Mouse (Mus musculus) thymus, adult 2 months (tissue): ENCODE measurements around the gene Egfl6. TPM values are rescaled to one million over a fixed set of nuclear protein-coding genes. Genes with fewer than 3 reads are reported as not detected.

Experiments used
- DNase-seq: peaks from one replicate; pipeline ENCODE4 v3.0.0; 2021
- H3K27ac ChIP-seq: fragments of 200-500 bp; 2 replicates; pipeline ENCODE4 v1.5.1; 2012; ENCODE audit warnings: low read length, control low read depth; ENCODE audit not compliant: control insufficient read depth, insufficient read depth
- H3K27me3 ChIP-seq: fragments of 200-500 bp; 2 replicates; pipeline ENCODE4 v1.6.1; 2012; ENCODE audit warnings: mild to moderate bottlenecking, low read length, moderate library complexity, mixed read lengths; ENCODE audit not compliant: control insufficient read depth, insufficient read depth
- H3K36me3 ChIP-seq: fragments of 200-500 bp; 2 replicates; pipeline ENCODE4 v1.6.1; 2012; ENCODE audit warnings: mild to moderate bottlenecking, low read length, moderate library complexity; ENCODE audit not compliant: control insufficient read depth, insufficient read depth
- H3K4me1 ChIP-seq: fragments of 200-500 bp; replicated peaks from 2 replicates; pipeline ENCODE4 v1.6.1; 2012; ENCODE audit warnings: low read length; ENCODE audit not compliant: control insufficient read depth, insufficient read depth
- H3K4me3 ChIP-seq: fragments of 200-500 bp; 2 replicates; pipeline ENCODE4 v1.5.1; 2012; ENCODE audit warnings: mild to moderate bottlenecking, low read length, control low read depth, moderate library complexity; ENCODE audit not compliant: control insufficient read depth, insufficient read depth
- CTCF ChIP-seq: fragments of 200-500 bp; IDR thresholded peaks from 2 replicates; pipeline ENCODE4 v1.5.1; 2012; ENCODE audit warnings: mild to moderate bottlenecking, control low read depth, low read length, moderate library complexity, borderline replicate concordance; ENCODE audit not compliant: control insufficient read depth, poor library complexity, insufficient read depth; ENCODE audit errors: extremely low read depth
- POLR2A ChIP-seq: fragments of 200-500 bp; IDR thresholded peaks from 2 replicates; pipeline ENCODE4 v1.6.1; 2012; ENCODE audit warnings: mild to moderate bottlenecking, low read length, control low read depth, moderate library complexity; ENCODE audit not compliant: control insufficient read depth, poor library complexity, insufficient read depth; ENCODE audit errors: extremely low read depth
- WGBS: fragments of 180-500 bp; shearing (Covaris S2); methylation state at CpG from one replicate; pipeline ENCODE4 v1.1.7; 2018; 5-methylcytosine and 5-hydroxymethylcytosine counted together
- polyA plus RNA-seq: library from polyadenylated mRNA; depleted of rRNA; stranded (reverse); fragments of >200 nt; gene quantifications from 2 replicates; pipeline ENCODE4 v1.2.3, GENCODE M21; 2012

Gene Egfl6
- polyA plus RNA-seq, 1 experiment = 0.11 TPM

GRCm38 (mm10) chrX:166552355-166552754 lies 33.2 kb downstream of the Egfl6 start:
- TF ChIP-seq CTCF (no peak), POLR2A (no peak)
- WGBS = 95% methylated on average over 7 of the region's 7 CpGs
- H3K36me3 ChIP-seq = no peaks in the 10 kb centered on the region
- no peak for DNase-seq
- H3K4me1 ChIP-seq = no peaks in the 10 kb centered on the region
- H3K27me3 ChIP-seq = no peaks in the 10 kb centered on the region
- no peak overlapping the region for H3K4me3 ChIP-seq
- H3K27ac ChIP-seq = no peak overlapping the region

GRCm38 (mm10) chrX:166546495-166546894 lies 39.0 kb downstream of the Egfl6 start:
- Histone ChIP-seq H3K27me3 (no peaks in the 10 kb centered on the region), H3K36me3 (no peaks in the 10 kb centered on the region), H3K27ac (no peak overlapping the region), H3K4me1 (no peaks in the 10 kb centered on the region), H3K4me3 (no peak overlapping the region)
- TF ChIP-seq CTCF (no peak), POLR2A (no peak)
- WGBS = 95% methylated on average over 2 of the region's 2 CpGs
- no peak for DNase-seq

GRCm38 (mm10) chrX:166535138-166535537 lies 50.4 kb downstream of the Egfl6 start:
- Histone ChIP-seq H3K27me3 (no peaks in the 10 kb centered on the region), H3K4me1 (no peaks in the 10 kb centered on the region), H3K4me3 (no peak overlapping the region), H3K36me3 (no peaks in the 10 kb centered on the region), H3K27ac (no peak overlapping the region)
- no peak for DNase-seq
- WGBS = 78% methylated on average over 4 of the region's 4 CpGs
- TF ChIP-seq POLR2A = no peak
- no peak for TF ChIP-seq CTCF

- no peak for DNase-seq
- Histone ChIP-seq H3K27me3 (no peaks in the 10 kb centered on the region), H3K4me3 (no peak overlapping the region), H3K36me3 (no peaks in the 10 kb centered on the region), H3K4me1 (no peaks in the 10 kb centered on the region), H3K27ac (no peak overlapping the region)
- over 99% methylated on average over 4 of the region's 4 CpGs for WGBS
- TF ChIP-seq CTCF (no peak), POLR2A (no peak)
These were observed 52.1 kb downstream of the Egfl6 start for GRCm38 (mm10) chrX:166533432-166533831.

- no peak overlapping the region for H3K4me3 ChIP-seq
- no peak for TF ChIP-seq CTCF
- no peak for TF ChIP-seq POLR2A
- no peaks in the 10 kb centered on the region for H3K27me3 ChIP-seq
- WGBS = 70% methylated on average over 6 of the region's 6 CpGs
- H3K4me1 ChIP-seq = no peaks in the 10 kb centered on the region
- DNase-seq = no peak
- no peaks in the 10 kb centered on the region for H3K36me3 ChIP-seq
- H3K27ac ChIP-seq = no peak overlapping the region
These were observed 53.8 kb downstream of the Egfl6 start for GRCm38 (mm10) chrX:166531671-166532070.

- Histone ChIP-seq H3K4me1 (no peaks in the 10 kb centered on the region), H3K27me3 (no peaks in the 10 kb centered on the region), H3K4me3 (no peak overlapping the region), H3K27ac (no peak overlapping the region), H3K36me3 (no peaks in the 10 kb centered on the region)
- 95% methylated on average over 3 of the region's 3 CpGs for WGBS
- TF ChIP-seq POLR2A (no peak), CTCF (no peak)
- DNase-seq = no peak
These were observed 57.4 kb downstream of the Egfl6 start for GRCm38 (mm10) chrX:166528126-166528525.
